Mouse (Mus musculus): ENCODE measurements around the gene Glt8d2. TPM values are rescaled to one million over a fixed set of nuclear protein-coding genes. Genes with fewer than 3 reads are reported as not detected.

Glt8d2 gene
- 18.4 and 18.8 TPM in 2 replicates for polyA plus RNA-seq (2015; fragmentation: Nextera tagmentation; extraction: Ambion mirVana)

DNA sequence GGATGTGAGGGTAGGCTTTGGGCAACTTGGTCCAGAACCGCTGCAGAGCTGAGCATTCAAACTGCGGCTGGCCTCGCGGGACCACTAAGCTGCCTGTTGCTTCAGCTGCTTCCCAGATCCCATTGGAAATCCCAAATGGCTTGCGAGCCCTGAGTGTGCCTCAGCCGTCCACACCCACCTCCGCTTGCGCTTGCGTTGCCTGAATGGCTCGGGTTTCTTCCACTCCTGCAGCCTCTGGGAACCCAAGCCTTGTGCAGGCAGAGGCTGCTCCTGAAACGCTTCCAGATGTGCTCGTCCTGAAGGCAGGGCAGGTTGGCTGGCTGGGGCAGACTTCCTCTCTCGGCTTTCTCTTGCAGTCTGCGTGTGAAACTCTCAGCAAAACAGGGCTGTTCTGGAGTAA lies at the start of gene Glt8d2:
Glt8d2 (minus strand) TSS at position 157 of the 400 bp plus-strand sequence.

GRCm38 (mm10) chr10:82695956-82696355 lies 5.5 kb upstream of the Glt8d2 start, which contains the start of gene Hcfc2:
Gene Hcfc2 (plus strand): TSS chr10:82696160.

DNA sequence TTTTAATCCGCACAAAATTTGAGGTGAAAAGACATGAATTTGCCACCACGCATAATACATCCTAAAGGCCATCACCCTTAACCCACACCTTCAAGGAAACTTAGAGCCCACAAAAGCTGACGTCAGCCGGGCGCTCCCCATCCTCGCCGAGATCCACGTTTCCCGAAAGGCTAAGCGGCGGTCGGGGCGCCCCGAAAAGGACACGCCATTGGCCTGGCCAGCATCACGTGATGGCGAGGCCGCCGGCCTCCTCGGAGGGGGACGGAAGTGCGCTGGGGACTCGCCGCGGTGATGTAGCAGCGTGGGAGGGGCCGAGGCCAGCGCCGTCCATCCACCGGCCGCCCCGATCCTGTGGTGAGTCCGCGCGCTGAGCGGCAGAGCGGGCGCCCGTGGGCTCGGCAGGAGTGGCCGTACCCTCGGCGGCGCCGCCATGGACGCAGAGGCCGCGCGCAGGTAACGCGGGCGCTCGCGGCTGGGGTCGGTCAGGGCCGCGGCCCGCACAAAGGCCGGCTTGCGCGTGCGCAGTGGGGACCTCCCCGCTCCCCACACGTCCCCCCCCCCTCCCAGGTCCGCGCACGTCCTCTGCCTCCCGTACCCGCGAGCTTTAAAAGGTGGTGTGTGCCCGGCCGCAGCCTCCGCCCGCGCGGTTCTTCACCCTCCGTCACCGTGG lies 60.7 kb downstream of the Glt8d2 start, which contains the start of gene Tdg:
Tdg (plus strand) TSS at position 243 of the 670 bp plus-strand sequence.

GRCm38 (mm10) chr10:82622671-82623552 lies 67.5 kb downstream of the Glt8d2 start, which contains the start of gene 1190007I07Rik:
Gene 1190007I07Rik (minus strand): TSS chr10:82623228.

Other genes with a start within 250 kb of the Glt8d2 start
- gene Gm1553, start 198.0 kb downstream of the Glt8d2 start, polyA plus RNA-seq (2015; fragmentation: Nextera tagmentation; extraction: Ambion mirVana) = not detected in 2 replicates
- 49.8 and 50.1 TPM in 2 replicates for gene 1190007I07Rik, start 67.4 kb downstream of the Glt8d2 start, polyA plus RNA-seq (2015; fragmentation: Nextera tagmentation; extraction: Ambion mirVana)
- gene Tdg, start 60.8 kb downstream of the Glt8d2 start, polyA plus RNA-seq (2015; fragmentation: Nextera tagmentation; extraction: Ambion mirVana) = 26.9 and 27.1 TPM in 2 replicates
- gene Hcfc2, start 5.5 kb upstream of the Glt8d2 start, polyA plus RNA-seq (2015; fragmentation: Nextera tagmentation; extraction: Ambion mirVana) = 34.0 and 34.6 TPM in 2 replicates
- 15.2 and 19.5 TPM in 2 replicates for gene Nfyb, start 73.5 kb upstream of the Glt8d2 start, polyA plus RNA-seq (2015; fragmentation: Nextera tagmentation; extraction: Ambion mirVana)
- gene Txnrd1, start 143.3 kb upstream of the Glt8d2 start, polyA plus RNA-seq (2015; fragmentation: Nextera tagmentation; extraction: Ambion mirVana) = 21.3 and 26.2 TPM in 2 replicates
- 0.10 TPM in 1 of 2 replicates, not detected in the other for gene Eid3, start 176.0 kb upstream of the Glt8d2 start, polyA plus RNA-seq (2015; fragmentation: Nextera tagmentation; extraction: Ambion mirVana)

Data from skeletal muscle tissue, postnatal 0 days (tissue).